8 mouse cellular contexts compared by ENCODE assay signal in the genomic region with DNA sequence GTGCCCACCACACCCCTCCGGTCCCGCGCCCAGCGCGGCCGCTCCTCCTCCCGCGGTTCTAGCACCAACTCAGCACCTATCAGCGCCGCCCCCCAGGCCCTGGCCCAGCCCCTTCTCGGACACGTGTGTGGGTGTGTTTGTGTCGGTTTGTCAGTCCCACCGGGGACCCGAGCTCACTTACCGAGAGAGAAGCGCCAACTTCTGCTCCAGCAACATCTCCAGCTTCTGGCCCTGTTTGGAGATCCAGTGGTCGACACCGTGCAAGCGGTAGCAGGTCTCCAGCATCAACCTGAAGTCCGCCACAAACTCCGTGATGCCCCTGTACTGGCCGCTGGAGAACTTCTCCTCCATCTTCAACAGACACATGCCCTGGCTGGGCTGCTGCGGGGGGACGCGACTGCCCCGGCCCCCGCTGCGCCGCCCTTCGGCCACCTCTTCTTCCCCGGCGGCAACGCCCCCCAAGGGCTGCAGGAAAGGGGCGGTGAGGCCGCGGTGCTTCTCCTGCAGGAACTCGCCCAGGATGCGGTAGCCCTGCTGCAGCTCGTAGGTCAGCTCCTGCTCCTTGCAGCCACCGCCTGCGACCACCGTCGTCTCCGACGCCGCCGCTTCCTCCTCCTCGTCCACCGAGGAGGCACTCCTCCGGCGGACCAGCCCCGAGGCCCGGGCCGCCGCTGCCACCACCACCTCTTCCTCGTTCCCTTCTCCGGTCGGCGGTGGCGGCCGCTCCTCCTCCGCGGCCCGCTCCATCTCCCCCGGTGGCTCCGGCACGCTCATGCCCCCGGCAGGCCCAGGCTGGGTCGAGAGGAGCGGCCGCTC. TPM values are rescaled to one million over a fixed set of nuclear protein-coding genes. Genes with fewer than 3 reads are reported as not detected.
DNase-seq lines count a peak whose midpoint lies in the region; ATAC-seq and TF ChIP-seq lines count a peak whose summit lies in the region.

No protein-coding gene starts in this region.

- no peak for TF ChIP-seq CTCF in ES-Bruce4 (IDR thresholded peaks at IDR 0.05; ENCODE audit: low read depth, low read length)

- DNase-seq in c-Kit-negative CD71-positive TER-119-positive erythroid progenitor cells, embryonic 14.5 days (ENCODE audit: low read depth, low spot score) = peak; percentile 52
- DNase-seq in kidney, postnatal 10 days = peak; percentile 83
- DNase-seq in lung, adult 18-20 months = peak; percentile 77
- peak; percentile 80 for DNase-seq in testis, postnatal 10 days (ENCODE audit: low spot score)

- WGBS in heart, embryonic 14.5 days = under 1% methylated on average over 68 of the region's 72 CpGs
- WGBS in neural tube, embryonic 14.5 days = under 1% methylated on average over 56 of the region's 72 CpGs

- no peaks in the 10 kb centered on the region for H3K9me3 ChIP-seq in ES-Bruce4 (replicated peaks; ENCODE audit: control insufficient read depth, insufficient read depth, low read length, poor library complexity, severe bottlenecking)
- no peaks in the 10 kb centered on the region for H3K9me3 ChIP-seq in heart, embryonic 14.5 days (ENCODE audit: control insufficient read depth, low read length)
- no peaks in the 10 kb centered on the region for H3K9me3 ChIP-seq in neural tube, embryonic 14.5 days (ENCODE audit: control insufficient read depth, low read length)

- ATAC-seq in erythroid progenitor cell, adult 5-6 weeks (replicated peaks; ENCODE audit: low FRiP score, poor library complexity, severe bottlenecking) = peak; percentile 87
- ATAC-seq in heart, embryonic 14.5 days (ENCODE audit: insufficient number of reproducible peaks, insufficient read depth, low FRiP score, low read depth) = peak; percentile 58
- peak; percentile 32 for ATAC-seq in neural tube, embryonic 14.5 days (ENCODE audit: low read depth)

- H3K27ac ChIP-seq in ES-Bruce4 (ENCODE audit: insufficient read depth, low read length) = no peak overlapping the region
- H3K27ac ChIP-seq in heart, embryonic 14.5 days (replicated peaks in 1 of 2; ENCODE audit: control insufficient read depth in 1 of 2, insufficient read depth in 1 of 2, low read depth in 2 of 2, low read length in 2 of 2) = peak overlapping the region; percentile 76 to 94
- peak overlapping the region; percentile 98 for H3K27ac ChIP-seq in neural tube, embryonic 14.5 days (ENCODE audit: low read depth, low read length)

- H3K27me3 ChIP-seq in ES-Bruce4 (ENCODE audit: control insufficient read depth, insufficient read depth, low read length, poor library complexity, severe bottlenecking) = no peaks in the 10 kb centered on the region
- H3K27me3 ChIP-seq in heart, embryonic 14.5 days (ENCODE audit: control insufficient read depth, insufficient read depth, low read length) = no peaks in the 10 kb centered on the region
- H3K27me3 ChIP-seq in neural tube, embryonic 14.5 days (ENCODE audit: control insufficient read depth, insufficient read depth, low read length) = no peaks in the 10 kb centered on the region

- peak overlapping the region; percentile 94 for H3K9ac ChIP-seq in ES-Bruce4 (ENCODE audit: low read depth, poor library complexity, severe bottlenecking)
- H3K9ac ChIP-seq in heart, embryonic 14.5 days (ENCODE audit: low read length) = peak overlapping the region; percentile 91
- peak overlapping the region; percentile 88 for H3K9ac ChIP-seq in neural tube, embryonic 14.5 days (replicated peaks; ENCODE audit: low read depth, low read length)

- H3K36me3 ChIP-seq in ES-Bruce4 (ENCODE audit: control insufficient read depth, insufficient read depth, low read length, poor library complexity, severe bottlenecking) = no peaks in the 10 kb centered on the region
- H3K36me3 ChIP-seq in heart, embryonic 14.5 days (ENCODE audit: control insufficient read depth, insufficient read depth, low read length) = peaks cover 18% of the 10 kb centered on the region
- H3K36me3 ChIP-seq in neural tube, embryonic 14.5 days (ENCODE audit: control insufficient read depth, insufficient read depth, low read length) = peaks cover 15% of the 10 kb centered on the region

- no peaks in the 10 kb centered on the region for H3K4me1 ChIP-seq in ES-Bruce4 (ENCODE audit: control insufficient read depth, insufficient read depth, low read length)
- H3K4me1 ChIP-seq in heart, embryonic 14.5 days (ENCODE audit: control insufficient read depth in 2 of 2, insufficient read depth in 2 of 2, low read length in 2 of 2) = peaks cover 2 to 13% of the 10 kb centered on the region in 2 experiments; a peak in 3 of 4 replicates
- H3K4me1 ChIP-seq in neural tube, embryonic 14.5 days (ENCODE audit: control insufficient read depth, insufficient read depth, low read length) = peaks cover 22% of the 10 kb centered on the region

- peak overlapping the region; percentile 86 for H3K4me2 ChIP-seq in heart, embryonic 14.5 days (ENCODE audit: low read length)
- peak overlapping the region; percentile 94 for H3K4me2 ChIP-seq in neural tube, embryonic 14.5 days (ENCODE audit: low read depth, low read length)

- peak overlapping the region; percentile 94 for H3K4me3 ChIP-seq in ES-Bruce4 (ENCODE audit: low read depth, low read length)
- H3K4me3 ChIP-seq in heart, embryonic 14.5 days (ENCODE audit: control insufficient read depth in 1 of 2, insufficient read depth in 1 of 2, low read depth in 1 of 2, low read length in 2 of 2) = peak overlapping the region; percentile 78 to 97
- H3K4me3 ChIP-seq in neural tube, embryonic 14.5 days (ENCODE audit: low read depth, low read length) = peak overlapping the region; percentile 89

- no peak for TF ChIP-seq EP300 in ES-Bruce4 (IDR thresholded peaks at IDR 0.05; ENCODE audit: insufficient read depth, low read depth, low read length)

- no peak for TF ChIP-seq POLR2A in ES-Bruce4 (IDR thresholded peaks at IDR 0.05; ENCODE audit: insufficient read depth, low read length)

RNA-seq across cellular contexts. Expression of gene 9930021J03Rik, which starts 0.5 kb away (rescaled TPM):
- polyA plus RNA-seq in ES-Bruce4 (2011; ENCODE audit: insufficient read depth, insufficient read length, low read depth, missing spikeins) = 33.7 and 33.8 TPM in 2 replicates
- 8.4 and 12.3 TPM in 2 replicates for total RNA-seq in erythroid progenitor cell, adult 5-6 weeks (2015; ENCODE audit: low replicate concordance)
- 13.5 and 23.8 TPM in 2 replicates for total RNA-seq in erythroid progenitor cell, adult 5-6 weeks (2017; ENCODE audit: low replicate concordance)
- polyA plus RNA-seq in heart, embryonic 14.5 days (2014; fragmentation: Nextera tagmentation; extraction: Ambion mirVana) = 5.1 and 6.0 TPM in 2 replicates
- 10.9 and 12.1 TPM in 2 replicates for polyA plus RNA-seq in neural tube, embryonic 14.5 days (2014; fragmentation: Nextera tagmentation; extraction: Ambion mirVana)

RNA-seq across cellular contexts. Expression of gene Ranbp6, which starts 7.5 kb away (rescaled TPM):
- polyA plus RNA-seq in ES-Bruce4 (2011; ENCODE audit: insufficient read depth, insufficient read length, low read depth, missing spikeins) = 7.5 and 9.9 TPM in 2 replicates
- 5.9 and 11.5 TPM in 2 replicates for total RNA-seq in erythroid progenitor cell, adult 5-6 weeks (2015; ENCODE audit: low replicate concordance)
- 12.5 and 17.1 TPM in 2 replicates for total RNA-seq in erythroid progenitor cell, adult 5-6 weeks (2017; ENCODE audit: low replicate concordance)
- polyA plus RNA-seq in heart, embryonic 14.5 days (2014; fragmentation: Nextera tagmentation; extraction: Ambion mirVana) = 18.2 and 19.2 TPM in 2 replicates
- 62.9 and 64.4 TPM in 2 replicates for polyA plus RNA-seq in neural tube, embryonic 14.5 days (2014; fragmentation: Nextera tagmentation; extraction: Ambion mirVana)

Comparison
In these comparisons a context has a peak if more than half of its experiments do, and no peak if none do; other contexts are left out.
1. ATAC-seq: peak in every context shown above with its lines; median percentile 87 in erythroid progenitor cell, adult 5-6 weeks; 58 in heart, embryonic 14.5 days; 32 in neural tube, embryonic 14.5 days.